Mouse (Mus musculus): ENCODE measurements around the gene Zfp750.

- no peak for TF ChIP-seq CTCF (IDR thresholded peaks at IDR 0.05; ENCODE audit: low read depth, low read length)
- TF ChIP-seq POLR2A (IDR thresholded peaks at IDR 0.05; ENCODE audit: insufficient read depth, low read length), result no peak
These were observed 34.3 kb upstream of the Zfp750 start for GRCm38 (mm10) chr11:121553458-121553857.
